Mouse (Mus musculus) heart, embryonic 14.5 days (tissue): ENCODE measurements at regions not wholly inside any gene's neighbourhood (a gene's known extent, or its start where the extent isn't known, plus 50 kb on each side); places are given as distances from the start of the nearest gene placed in this dataset.

Source experiments
- ATAC-seq: fragments of 200-750 bp; cut with Nextera tagmentation; 2 replicates; pipeline ENCODE4 v1.8.0; 2017; ENCODE audit warnings: low read depth, moderate TSS enrichment; ENCODE audit not compliant: insufficient number of reproducible peaks, insufficient read depth, low FRiP score
- H3K27ac ChIP-seq, 2 experiments: fragments of 200-500 bp in 1 of 2; fragments of 300-500 bp in 1 of 2; sonication (generic) in 1 of 2; replicated peaks in 1 of 2; 2 replicates each; pipeline ENCODE4 v1.5.1; 2012 to 2014; ENCODE audit warnings: low read depth in 2 of 2, low read length in 2 of 2, control low read depth in 1 of 2, mild to moderate bottlenecking in 1 of 2, mixed read lengths in 1 of 2; ENCODE audit not compliant: control insufficient read depth in 1 of 2, insufficient read depth in 1 of 2
- H3K27me3 ChIP-seq: fragments of 300-500 bp; sonication (generic); 2 replicates; pipeline ENCODE4 v1.6.1; 2014; ENCODE audit warnings: mild to moderate bottlenecking, low read length, control low read depth; ENCODE audit not compliant: control insufficient read depth, insufficient read depth
- H3K36me3 ChIP-seq: fragments of 300-500 bp; sonication (generic); 2 replicates; pipeline ENCODE4 v1.6.1; 2014; ENCODE audit warnings: mild to moderate bottlenecking, control low read depth, low read length, mixed read lengths; ENCODE audit not compliant: control insufficient read depth, insufficient read depth
- H3K4me1 ChIP-seq, 2 experiments: fragments of 200-500 bp in 1 of 2; fragments of 300-500 bp in 1 of 2; sonication (generic) in 1 of 2; 2 replicates each; pipeline ENCODE4 v1.6.1; 2012 to 2014; ENCODE audit warnings: low read length in 2 of 2, control low read depth in 1 of 2, mixed read lengths in 1 of 2; ENCODE audit not compliant: control insufficient read depth in 2 of 2, insufficient read depth in 2 of 2
- H3K4me2 ChIP-seq: fragments of 300-500 bp; sonication (generic); 2 replicates; pipeline ENCODE4 v1.6.1; 2014; ENCODE audit warnings: mild to moderate bottlenecking, low read length
- H3K4me3 ChIP-seq, 2 experiments: fragments of 200-500 bp in 1 of 2; fragments of 300-500 bp in 1 of 2; sonication (generic) in 1 of 2; 2 replicates each; pipeline ENCODE4 v1.5.1; 2012 to 2014; ENCODE audit warnings: low read length in 2 of 2, mild to moderate bottlenecking in 2 of 2, control low read depth in 1 of 2, low read depth in 1 of 2, moderate library complexity in 1 of 2; ENCODE audit not compliant: control insufficient read depth in 1 of 2, insufficient read depth in 1 of 2
- H3K9ac ChIP-seq: fragments of 300-500 bp; sonication (generic); 2 replicates; pipeline ENCODE4 v1.6.1; 2014; ENCODE audit warnings: mild to moderate bottlenecking, low read length
- H3K9me3 ChIP-seq: fragments of 300-500 bp; sonication (generic); 2 replicates; pipeline ENCODE4 v1.6.1; 2016; ENCODE audit warnings: low read length, control low read depth; ENCODE audit not compliant: control insufficient read depth
- WGBS: fragments of 180-500 bp; shearing (Covaris S2); extraction: QIAGEN DNeasy Blood & Tissue Kit; methylation state at CpG from one replicate; pipeline ENCODE4 v1.1.7; 2014; 5-methylcytosine and 5-hydroxymethylcytosine counted together

DNA sequence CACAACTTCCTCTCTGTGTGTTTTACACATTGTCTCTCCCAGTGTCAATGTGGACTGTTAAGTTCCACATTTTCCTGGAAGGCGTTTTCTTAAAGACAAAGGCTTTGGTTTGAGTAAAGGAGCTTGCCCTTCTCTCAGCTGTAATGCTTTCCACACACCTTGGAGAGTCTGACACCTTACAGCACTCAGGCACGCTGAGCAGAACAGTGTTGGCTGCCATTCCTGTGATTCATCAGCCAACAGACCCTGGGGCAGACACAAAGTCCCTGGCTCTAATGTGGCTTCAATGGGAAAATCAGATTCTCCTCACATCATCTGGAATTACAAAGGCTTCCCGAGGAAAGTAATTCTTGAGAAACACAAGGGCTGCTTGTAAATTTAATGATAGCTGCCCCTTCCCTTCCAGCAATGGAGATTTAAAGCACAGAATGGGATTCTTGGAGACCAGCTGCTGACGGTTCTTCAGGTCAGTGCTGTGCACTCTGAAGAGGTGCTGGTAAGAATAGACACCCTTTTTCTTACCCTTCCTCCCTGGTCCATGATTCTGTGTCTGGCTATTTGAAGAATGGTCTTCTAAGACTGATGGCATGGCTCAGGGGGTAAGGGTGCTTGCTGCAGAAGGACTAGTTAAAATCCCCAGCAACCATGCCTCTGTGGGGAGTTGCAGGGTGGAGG is 468.4 kb upstream of the Nr2f2 start:
- Histone ChIP-seq H3K9me3 (no peaks in the 10 kb centered on the region), H3K36me3 (no peaks in the 10 kb centered on the region), H3K4me1 (peaks cover 2 to 3% of the 10 kb centered on the region in 2 experiments; a peak in 1 of 4 replicates), H3K4me2 (no peak overlapping the region), H3K27ac (no peak overlapping the region), H3K27me3 (no peaks in the 10 kb centered on the region), H3K9ac (no peak overlapping the region), H3K4me3 (no peak overlapping the region)
- 19% methylated on average over 4 of the region's 4 CpGs for WGBS
- no peak for ATAC-seq

DNA sequence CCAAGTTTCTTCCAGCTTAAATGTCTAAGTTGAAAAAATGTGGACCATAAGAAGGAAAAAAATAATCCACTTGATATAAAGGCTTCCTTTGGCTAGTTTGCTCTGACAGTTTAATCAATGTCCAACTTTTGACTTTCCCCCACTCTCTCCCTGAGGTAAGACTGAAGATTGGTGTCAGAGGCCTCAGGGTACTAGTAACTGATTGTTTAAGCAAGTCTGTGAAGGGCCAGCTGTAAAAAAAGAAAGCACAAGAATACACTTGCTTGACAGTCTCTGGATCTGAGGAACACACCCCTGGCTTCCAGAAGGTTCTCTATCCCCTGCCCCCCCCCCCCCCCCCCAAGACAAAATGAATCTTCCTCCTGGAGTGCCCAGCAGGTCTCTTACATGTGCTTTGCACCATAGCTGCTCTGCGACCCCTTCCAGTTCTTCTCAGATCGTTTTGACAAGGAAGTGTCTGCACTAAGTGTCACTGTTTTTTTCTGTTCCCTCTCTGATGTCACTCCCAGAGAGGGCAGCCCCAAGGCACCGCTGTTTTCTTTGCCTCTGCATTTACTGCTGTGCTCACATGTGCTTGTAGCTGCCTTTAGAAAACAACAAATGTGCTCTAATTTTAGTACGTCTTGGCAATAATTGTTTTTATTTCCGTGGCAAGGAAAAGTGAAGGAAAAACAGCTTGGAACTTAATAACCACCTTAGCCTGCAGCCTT is 462.1 kb upstream of the Nr2f2 start:
- Histone ChIP-seq H3K27ac (no peak overlapping the region), H3K36me3 (no peaks in the 10 kb centered on the region), H3K9me3 (no peaks in the 10 kb centered on the region), H3K9ac (no peak overlapping the region), H3K4me1 (no peaks in the 10 kb centered on the region), H3K27me3 (no peaks in the 10 kb centered on the region), H3K4me3 (no peak overlapping the region), H3K4me2 (no peak overlapping the region)
- WGBS = 23% methylated on average over 5 of the region's 5 CpGs
- ATAC-seq = no peak

GRCm38 (mm10) chr7:70826074-70826473 is 459.5 kb upstream of the Nr2f2 start:
- Histone ChIP-seq H3K27me3 (no peaks in the 10 kb centered on the region), H3K4me2 (no peak overlapping the region), H3K9me3 (no peaks in the 10 kb centered on the region), H3K36me3 (no peaks in the 10 kb centered on the region), H3K4me1 (no peaks in the 10 kb centered on the region), H3K4me3 (no peak overlapping the region), H3K9ac (no peak overlapping the region), H3K27ac (no peak overlapping the region)
- ATAC-seq = no peak
- 62% methylated on average over 3 of the region's 3 CpGs for WGBS

- Histone ChIP-seq H3K9ac (no peak overlapping the region), H3K36me3 (no peaks in the 10 kb centered on the region), H3K27ac (no peak overlapping the region), H3K4me1 (no peaks in the 10 kb centered on the region), H3K4me2 (peak overlapping the region; percentile 38), H3K27me3 (no peaks in the 10 kb centered on the region), H3K9me3 (no peaks in the 10 kb centered on the region), H3K4me3 (no peak overlapping the region)
- no peak for ATAC-seq
- WGBS = 52% methylated on average over 11 of the region's 11 CpGs
These were observed 456.5 kb upstream of the Nr2f2 start for GRCm38 (mm10) chr7:70823020-70823419.

GRCm38 (mm10) chr7:70822310-70822821 is 455.8 kb upstream of the Nr2f2 start:
- no peaks in the 10 kb centered on the region; a peak in 1 of 4 replicates for H3K4me1 ChIP-seq
- no peak overlapping the region for H3K9ac ChIP-seq
- no peaks in the 10 kb centered on the region for H3K9me3 ChIP-seq
- no peak overlapping the region for H3K4me3 ChIP-seq
- H3K4me2 ChIP-seq = peak overlapping the region; percentile 37
- no peaks in the 10 kb centered on the region for H3K36me3 ChIP-seq
- no peak overlapping the region; a peak in 1 of 4 replicates for H3K27ac ChIP-seq
- ATAC-seq = no peak
- H3K27me3 ChIP-seq = no peaks in the 10 kb centered on the region
- WGBS = 67% methylated on average over 9 of the region's 9 CpGs

GRCm38 (mm10) chr7:70821861-70822260 is 455.3 kb upstream of the Nr2f2 start:
- Histone ChIP-seq H3K27me3 (no peaks in the 10 kb centered on the region), H3K4me1 (peaks cover 0 to 4% of the 10 kb centered on the region in 2 experiments; a peak in 1 of 4 replicates), H3K27ac (no peak overlapping the region), H3K4me3 (no peak overlapping the region), H3K4me2 (no peak overlapping the region), H3K36me3 (no peaks in the 10 kb centered on the region), H3K9me3 (no peaks in the 10 kb centered on the region), H3K9ac (no peak overlapping the region)
- WGBS = 88% methylated on average over 4 of the region's 4 CpGs
- ATAC-seq = no peak

DNA sequence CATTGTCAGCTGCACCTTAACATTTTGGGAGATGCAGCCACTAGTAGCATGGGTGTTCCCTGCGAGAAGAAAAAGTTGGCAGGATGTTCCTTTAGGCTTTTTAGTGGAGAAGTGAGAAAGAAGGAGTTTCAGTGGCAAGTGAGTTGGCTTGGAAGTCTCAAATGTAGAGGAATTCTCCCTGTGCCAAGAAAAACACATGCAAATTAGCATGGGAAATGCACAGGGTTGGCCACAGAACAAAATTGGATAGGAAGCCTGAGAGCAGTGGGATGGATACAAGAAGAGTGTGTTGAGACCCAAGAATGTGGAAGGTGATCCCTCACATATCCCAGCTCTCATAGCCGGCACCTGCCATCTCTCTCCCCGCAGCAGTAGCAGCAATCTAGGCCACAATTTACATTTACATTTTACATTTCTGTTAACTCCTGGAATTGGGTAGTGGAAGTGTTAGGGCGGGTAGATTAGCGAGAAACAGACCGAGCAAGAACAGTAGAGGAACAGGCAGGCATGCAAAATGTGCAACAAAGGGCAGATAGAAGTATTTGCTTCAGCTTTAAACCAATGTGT is 450.9 kb upstream of the Nr2f2 start:
- WGBS = 58% methylated on average over 6 of the region's 6 CpGs
- Histone ChIP-seq H3K27ac (no peak overlapping the region), H3K4me3 (no peak overlapping the region), H3K27me3 (no peaks in the 10 kb centered on the region), H3K9ac (no peak overlapping the region), H3K36me3 (no peaks in the 10 kb centered on the region), H3K4me2 (no peak overlapping the region), H3K9me3 (no peaks in the 10 kb centered on the region), H3K4me1 (peaks cover 0 to 4% of the 10 kb centered on the region in 2 experiments; a peak in 1 of 4 replicates)
- ATAC-seq = no peak
